Mouse (Mus musculus): ENCODE measurements around the gene Fgf22. TPM values are rescaled to one million over a fixed set of nuclear protein-coding genes. Genes with fewer than 3 reads are reported as not detected.
"Not testable (repeated sequence)": the region's sequence is repeated elsewhere in the genome, so short reads cannot be mapped to it uniquely, and the experiment has no call there.

Gene Fgf22
- polyA plus RNA-seq, 1 experiment from 2014 or later = 0.24 TPM

DNA sequence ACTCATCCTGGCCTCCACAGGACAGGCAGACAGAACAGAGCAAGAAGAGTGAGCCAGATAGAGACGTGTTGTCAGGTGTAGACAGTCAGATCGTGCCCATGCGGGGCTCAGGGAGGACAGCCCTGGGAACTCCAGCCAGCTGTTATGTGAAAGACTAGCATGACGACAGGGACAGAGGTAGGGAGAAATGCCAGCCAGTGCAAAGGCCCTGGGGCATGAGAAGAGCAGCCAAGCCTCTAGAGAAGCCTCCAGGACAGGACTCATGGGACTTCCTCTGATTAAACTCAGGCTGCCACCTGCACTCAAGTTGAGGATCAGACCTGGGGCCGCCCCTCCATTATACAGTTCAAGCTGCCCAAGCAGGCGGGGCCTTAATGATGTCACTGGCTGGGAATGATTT, 6.4 kb upstream of the Fgf22 start:
- no peak for ATAC-seq (ENCODE audit: insufficient number of reproducible peaks, insufficient read depth, low FRiP score, low TSS enrichment, low read depth)
- H3K36me3 ChIP-seq = peaks cover 11% of the 10 kb centered on the region
- no peak overlapping the region for H3K9ac ChIP-seq (replicated peaks)
- no peaks in the 10 kb centered on the region for H3K27me3 ChIP-seq
- H3K4me2 ChIP-seq = no peak overlapping the region
- no peak overlapping the region for H3K4me3 ChIP-seq (replicated peaks)
- H3K4me1 ChIP-seq (replicated peaks) = peaks cover 6% of the 10 kb centered on the region
- no peaks in the 10 kb centered on the region for H3K9me3 ChIP-seq
- H3K27ac ChIP-seq = no peak overlapping the region
- 83% methylated on average over 6 of the region's 6 CpGs for WGBS

DNA sequence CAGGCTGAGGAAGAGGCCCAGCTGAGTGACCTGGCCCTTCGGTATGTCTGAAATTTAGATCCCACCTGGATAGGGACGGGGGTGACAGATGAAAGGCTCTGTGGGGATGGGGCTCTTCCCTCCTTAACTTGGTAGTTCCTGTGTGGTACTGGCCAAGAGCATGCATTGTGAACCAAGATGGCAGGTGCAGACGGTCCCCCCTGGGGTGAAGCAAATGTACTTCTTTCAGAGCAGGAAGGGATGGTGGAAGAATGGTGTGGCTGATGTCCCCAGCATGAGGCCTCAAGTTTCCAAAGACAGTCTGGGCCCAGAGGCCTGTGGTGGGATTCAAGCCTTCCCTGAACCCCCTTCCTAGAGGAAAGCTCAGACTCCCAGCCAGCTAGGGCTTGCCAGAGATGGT, 978 bp downstream of the Fgf22 start:
- H3K36me3 ChIP-seq = peaks cover 52% of the 10 kb centered on the region
- no peak overlapping the region for H3K27ac ChIP-seq
- 0 out of 2 replicates have a peak overlapping the region, but pooled peaks have one; percentile 8 for H3K9ac ChIP-seq (replicated peaks)
- H3K27me3 ChIP-seq = no peaks in the 10 kb centered on the region
- WGBS = 78% methylated on average over 3 of the region's 3 CpGs
- H3K4me2 ChIP-seq = no peak overlapping the region
- H3K4me3 ChIP-seq (replicated peaks) = no peak overlapping the region
- ATAC-seq (ENCODE audit: insufficient number of reproducible peaks, insufficient read depth, low FRiP score, low TSS enrichment, low read depth) = no peak
- peaks cover 10% of the 10 kb centered on the region for H3K4me1 ChIP-seq (replicated peaks)
- H3K9me3 ChIP-seq = no peaks in the 10 kb centered on the region

DNA sequence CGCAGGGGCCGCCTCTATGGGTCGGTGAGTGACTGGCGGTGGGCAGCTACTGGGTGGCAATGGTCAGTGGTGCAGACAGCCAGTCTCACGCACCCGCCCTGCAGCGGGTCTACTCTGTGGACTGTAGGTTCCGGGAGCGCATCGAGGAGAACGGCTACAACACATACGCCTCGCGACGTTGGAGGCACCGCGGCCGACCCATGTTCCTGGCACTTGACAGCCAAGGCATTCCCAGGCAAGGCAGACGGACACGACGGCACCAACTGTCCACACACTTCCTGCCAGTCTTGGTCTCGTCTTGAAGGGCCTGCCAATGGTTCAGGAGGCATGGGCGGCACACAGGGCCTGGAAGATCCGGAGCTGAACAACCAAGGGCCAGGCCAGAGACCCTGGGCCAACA, 1.8 kb downstream of the Fgf22 start:
- ATAC-seq (ENCODE audit: insufficient number of reproducible peaks, insufficient read depth, low FRiP score, low TSS enrichment, low read depth) = no peak
- peaks cover 10% of the 10 kb centered on the region for H3K4me1 ChIP-seq (replicated peaks)
- WGBS = 88% methylated on average over 24 of the region's 24 CpGs
- no peaks in the 10 kb centered on the region for H3K27me3 ChIP-seq
- no peaks in the 10 kb centered on the region for H3K9me3 ChIP-seq
- no peak overlapping the region for H3K27ac ChIP-seq
- peaks cover 60% of the 10 kb centered on the region for H3K36me3 ChIP-seq
- H3K4me3 ChIP-seq (replicated peaks) = no peak overlapping the region
- H3K9ac ChIP-seq (replicated peaks) = no peak overlapping the region
- H3K4me2 ChIP-seq = no peak overlapping the region

DNA sequence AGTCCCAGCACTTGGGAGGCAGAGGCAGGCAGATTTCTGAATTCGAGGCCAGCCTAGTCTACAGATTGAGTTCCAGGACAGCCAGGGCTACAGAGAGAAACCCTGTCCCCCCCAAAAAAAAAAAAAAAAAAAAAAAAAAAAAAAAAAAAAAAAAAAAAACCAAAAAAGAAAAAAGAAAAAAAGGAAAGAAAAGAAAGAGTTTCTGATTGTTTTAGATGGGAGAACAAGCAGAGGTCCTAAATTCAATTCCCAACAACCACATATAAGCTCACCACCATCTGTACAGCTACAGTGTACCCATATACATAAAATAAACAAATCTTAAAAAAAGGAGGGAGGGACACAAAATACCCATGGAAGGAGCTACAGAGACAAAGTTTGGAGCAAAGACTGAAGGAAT, 4.8 kb downstream of the Fgf22 start:
- not testable (repeated sequence) for H3K27me3 ChIP-seq; H3K4me2 ChIP-seq; ATAC-seq (ENCODE audit: insufficient number of reproducible peaks, insufficient read depth, low FRiP score, low TSS enrichment, low read depth); H3K4me3 ChIP-seq (replicated peaks); H3K9me3 ChIP-seq; H3K27ac ChIP-seq; H3K9ac ChIP-seq (replicated peaks)
- Histone ChIP-seq H3K36me3 (peaks cover 77% of the 10 kb centered on the region), H3K4me1 (replicated peaks) (peaks cover 15% of the 10 kb centered on the region)
- WGBS = 96% methylated on average over 1 of the region's 1 CpGs

DNA sequence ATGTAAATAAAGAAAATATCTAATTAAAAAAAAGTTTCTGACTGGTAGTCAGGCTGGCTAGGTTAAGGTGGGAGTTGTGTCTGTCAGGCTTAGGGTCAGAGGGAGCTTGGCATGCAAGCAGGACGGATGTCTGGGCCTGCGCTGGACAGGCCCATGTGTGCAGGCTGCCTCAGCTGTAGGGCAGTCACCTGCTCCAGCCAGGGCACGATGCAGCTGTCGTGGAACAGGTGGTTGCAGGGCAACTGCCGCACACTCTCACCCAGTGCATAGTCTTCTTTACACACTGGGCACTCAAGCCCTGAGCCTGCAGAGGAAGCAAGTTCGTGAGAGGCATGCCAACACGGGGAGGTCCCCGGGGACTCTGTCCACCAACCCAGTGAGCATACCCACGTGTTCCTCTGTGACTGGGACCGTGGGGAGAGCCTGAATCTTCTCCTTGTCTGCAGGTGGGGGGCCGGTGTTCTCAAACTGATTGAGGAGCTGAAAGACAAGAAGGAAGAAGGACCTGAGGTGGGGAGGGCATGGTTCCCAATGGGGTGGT, 5.8 kb downstream of the Fgf22 start:
- WGBS = 93% methylated on average over 11 of the region's 11 CpGs
- Histone ChIP-seq H3K4me1 (replicated peaks) (peaks cover 16% of the 10 kb centered on the region), H3K27ac (no peak overlapping the region), H3K9me3 (no peaks in the 10 kb centered on the region), H3K4me2 (no peak overlapping the region), H3K9ac (replicated peaks) (no peak overlapping the region; the same call in 1 of the 2 replicates), H3K27me3 (no peaks in the 10 kb centered on the region), H3K36me3 (peaks cover 74% of the 10 kb centered on the region), H3K4me3 (replicated peaks) (no peak overlapping the region)
- no peak for ATAC-seq (ENCODE audit: insufficient number of reproducible peaks, insufficient read depth, low FRiP score, low TSS enrichment, low read depth)

DNA sequence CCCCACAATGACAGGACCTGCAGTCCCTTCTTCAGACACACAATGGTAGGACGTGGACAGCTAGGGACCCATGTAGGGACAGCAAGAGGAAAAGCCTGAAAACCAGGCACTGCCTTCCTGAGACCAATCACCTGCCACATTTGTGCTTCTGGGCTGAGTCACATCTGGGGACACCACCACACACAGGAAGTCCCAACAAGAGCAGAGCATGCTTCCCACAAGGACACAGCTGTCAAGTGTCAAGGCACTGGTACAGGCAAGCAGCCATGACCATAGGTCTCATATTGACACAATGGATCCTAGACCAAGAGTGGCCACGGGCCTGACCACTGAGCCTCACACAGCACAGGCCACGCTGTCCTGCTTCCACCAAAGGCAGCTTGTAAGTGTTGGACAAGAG, 8.0 kb downstream of the Fgf22 start:
- Histone ChIP-seq H3K27ac (no peak overlapping the region), H3K4me1 (replicated peaks) (peaks cover 23% of the 10 kb centered on the region), H3K4me2 (no peak overlapping the region), H3K9me3 (no peaks in the 10 kb centered on the region), H3K27me3 (no peaks in the 10 kb centered on the region), H3K36me3 (peaks cover 54% of the 10 kb centered on the region), H3K9ac (replicated peaks) (no peak overlapping the region), H3K4me3 (replicated peaks) (no peak overlapping the region)
- WGBS = 96% methylated on average over 3 of the region's 3 CpGs
- ATAC-seq (ENCODE audit: insufficient number of reproducible peaks, insufficient read depth, low FRiP score, low TSS enrichment, low read depth) = no peak

DNA sequence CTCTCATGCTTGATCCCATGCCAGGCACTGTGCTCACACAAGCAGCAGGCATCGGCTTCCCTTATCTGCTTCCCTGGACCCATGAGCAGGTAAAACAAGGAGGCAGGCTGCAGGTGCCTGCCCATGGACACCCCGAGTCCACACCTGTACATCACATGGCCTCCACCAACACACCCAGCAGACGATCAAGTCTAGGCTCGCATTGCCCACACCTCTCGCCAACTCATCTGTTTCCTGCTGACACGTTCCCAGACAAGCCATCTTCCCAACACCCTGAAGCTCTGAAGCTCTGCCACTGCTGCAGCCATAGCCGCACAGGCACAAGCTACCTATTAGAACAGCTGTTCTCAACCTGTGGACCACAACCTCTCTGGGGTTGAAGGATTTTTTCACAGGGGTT, 9.4 kb downstream of the Fgf22 start:
- WGBS = 78% methylated on average over 7 of the region's 7 CpGs
- Histone ChIP-seq H3K4me2 (no peak overlapping the region), H3K4me3 (replicated peaks) (no peak overlapping the region)

DNA sequence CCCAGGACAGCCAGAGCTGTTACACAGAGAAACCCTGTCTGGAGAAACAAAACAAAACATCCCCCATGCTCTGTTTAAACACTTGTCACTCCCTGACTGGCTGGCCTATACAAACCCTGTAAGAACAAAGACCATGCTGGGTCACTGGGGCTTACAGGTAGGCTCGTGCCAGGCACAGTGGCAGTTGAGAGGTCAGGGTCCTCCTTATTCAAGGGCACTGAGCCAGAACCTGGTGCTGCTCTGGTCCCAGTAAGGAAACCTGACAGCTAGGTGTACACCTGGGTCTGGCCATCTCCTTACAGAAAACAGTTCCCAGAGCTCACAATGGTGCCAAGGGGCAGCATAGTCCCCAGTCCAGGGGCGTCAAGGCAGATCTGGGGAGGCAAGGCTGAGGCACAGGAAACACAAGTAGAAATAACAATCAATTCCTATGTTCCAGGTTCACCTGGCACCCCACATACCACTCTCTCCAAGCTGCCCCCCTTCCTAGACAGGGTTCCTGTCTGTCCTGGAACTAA, 10.4 kb downstream of the Fgf22 start:
- Histone ChIP-seq H3K9me3 (no peaks in the 10 kb centered on the region), H3K4me1 (replicated peaks) (peaks cover 27% of the 10 kb centered on the region), H3K4me2 (peak overlapping the region; percentile 78), H3K4me3 (replicated peaks) (peak overlapping the region; percentile 92), H3K27me3 (no peaks in the 10 kb centered on the region), H3K27ac (no peak overlapping the region), H3K36me3 (peaks cover 31% of the 10 kb centered on the region), H3K9ac (replicated peaks) (peak overlapping the region; percentile 91)
- ATAC-seq (ENCODE audit: insufficient number of reproducible peaks, insufficient read depth, low FRiP score, low TSS enrichment, low read depth) = no peak
- WGBS = 74% methylated on average over 2 of the region's 2 CpGs

More for the DNA sequence above, 9.4 kb downstream of the Fgf22 start:
- H3K9ac ChIP-seq (replicated peaks) = peak overlapping the region; percentile 13; the same call in 1 of the 2 replicates
- no peaks in the 10 kb centered on the region for H3K9me3 ChIP-seq
- ATAC-seq (ENCODE audit: insufficient number of reproducible peaks, insufficient read depth, low FRiP score, low TSS enrichment, low read depth) = no peak
- peaks cover 27% of the 10 kb centered on the region for H3K4me1 ChIP-seq (replicated peaks)
- no peak overlapping the region for H3K27ac ChIP-seq
- H3K36me3 ChIP-seq = peaks cover 40% of the 10 kb centered on the region
- H3K27me3 ChIP-seq = no peaks in the 10 kb centered on the region

DNA sequence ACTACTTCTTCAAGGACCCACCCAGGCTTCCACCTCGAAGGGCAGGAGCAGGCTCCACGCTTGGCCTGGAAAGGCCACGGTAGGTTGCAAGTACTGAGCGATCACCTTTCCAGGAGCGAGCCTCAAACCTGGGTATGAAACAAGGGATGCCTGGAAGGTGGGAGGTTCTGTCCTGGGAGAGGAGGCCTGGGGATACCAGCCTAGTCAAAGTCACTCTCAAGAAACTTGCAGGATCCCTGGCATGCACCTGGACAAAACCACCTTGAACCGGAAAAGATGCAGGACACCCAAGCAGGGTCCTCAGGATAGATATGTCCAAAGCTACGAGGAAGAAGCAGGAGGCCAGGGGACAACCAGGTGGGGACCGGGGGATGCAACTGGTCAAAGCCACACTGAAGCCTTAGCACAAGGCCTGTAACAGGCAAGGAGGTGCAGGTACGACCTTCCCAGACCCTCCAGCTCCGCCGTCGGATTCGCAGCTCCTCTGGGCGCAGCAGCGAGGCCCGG, 11.2 kb downstream of the Fgf22 start:
- Histone ChIP-seq H3K27me3 (no peaks in the 10 kb centered on the region), H3K4me3 (replicated peaks) (peak overlapping the region; percentile 92), H3K4me2 (peak overlapping the region; percentile 78), H3K9ac (replicated peaks) (peak overlapping the region; percentile 91), H3K27ac (peak overlapping the region; percentile 93), H3K4me1 (replicated peaks) (peaks cover 27% of the 10 kb centered on the region), H3K9me3 (no peaks in the 10 kb centered on the region), H3K36me3 (peaks cover 23% of the 10 kb centered on the region)
- 7% methylated on average over 16 of the region's 16 CpGs for WGBS
- ATAC-seq (ENCODE audit: insufficient number of reproducible peaks, insufficient read depth, low FRiP score, low TSS enrichment, low read depth) = no peak

DNA sequence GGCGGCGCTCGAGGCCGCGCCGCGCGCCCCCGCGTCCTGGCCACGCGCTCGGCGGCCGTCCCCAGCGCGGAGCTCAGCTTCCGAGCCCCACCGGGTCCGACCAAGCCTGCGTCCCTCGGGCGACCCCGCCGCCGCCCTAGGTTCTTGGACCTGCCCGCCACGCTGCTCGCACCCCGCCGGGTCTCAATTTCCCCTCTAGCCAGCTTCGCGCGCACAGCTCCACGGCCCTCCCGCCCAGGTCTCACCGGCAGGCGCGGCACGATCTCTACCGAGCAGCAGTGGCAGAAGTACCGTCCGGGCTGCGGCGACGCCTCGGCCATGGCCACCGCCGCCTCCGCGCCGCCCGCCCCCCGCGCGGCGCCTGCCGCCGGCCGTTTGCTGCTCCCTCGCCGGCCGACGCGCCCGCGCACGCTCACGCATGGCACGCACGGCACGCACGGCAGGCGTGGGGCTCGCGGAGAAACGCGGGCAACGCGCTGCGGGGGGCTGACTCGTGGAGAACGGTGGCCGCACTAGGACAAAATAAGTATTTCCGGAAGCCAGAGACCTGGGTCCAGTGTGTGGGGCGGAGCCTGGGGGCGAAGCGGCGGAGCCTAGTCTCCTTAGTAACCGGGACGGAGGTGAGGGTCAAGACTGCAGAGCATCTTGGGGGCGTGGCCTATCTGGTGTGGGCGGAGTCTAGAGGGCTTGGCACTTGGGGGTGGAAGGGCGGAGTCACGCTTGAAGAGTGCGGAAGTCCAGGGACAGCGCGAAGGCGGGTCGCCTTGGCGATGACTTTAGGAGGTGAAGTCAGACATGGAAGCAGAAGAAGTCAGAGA, 11.8 kb downstream of the Fgf22 start, which contains the start of gene Rnf126:
Gene Rnf126, minus strand, starts transcription at position 445 of the 818 bp plus-strand sequence.
- under 1% methylated on average over 101 of the region's 101 CpGs for WGBS

More for the DNA sequence above, 11.8 kb downstream of the Fgf22 start, which contains the start of gene Rnf126:
- H3K27ac ChIP-seq = peak within 1 kb of the TSS; percentile 93
- no peaks in the 10 kb centered on the region for H3K27me3 ChIP-seq
- no peaks in the 10 kb centered on the region for H3K9me3 ChIP-seq
- ATAC-seq (ENCODE audit: insufficient number of reproducible peaks, insufficient read depth, low FRiP score, low TSS enrichment, low read depth) = peak; percentile 89
- H3K9ac ChIP-seq (replicated peaks) = peak within 1 kb of the TSS; percentile 91
- peak within 1 kb of the TSS; percentile 92 for H3K4me3 ChIP-seq (replicated peaks)
- peaks cover 17% of the 10 kb centered on the region for H3K36me3 ChIP-seq
- peak within 1 kb of the TSS; percentile 78 for H3K4me2 ChIP-seq
- peaks cover 27% of the 10 kb centered on the region for H3K4me1 ChIP-seq (replicated peaks)

Data from limb, embryonic 12.5 days (tissue).